Mouse (Mus musculus) small intestine, adult 2 months (tissue): ENCODE measurements around the gene Lix1.

Experiments used
- CTCF ChIP-seq: fragments of 200-500 bp; IDR thresholded peaks from 2 replicates; pipeline ENCODE4 v1.5.1; 2012; ENCODE audit warnings: low read depth, mild to moderate bottlenecking, control low read depth, inconsistent platforms, low read length, moderate library complexity, mixed read lengths; ENCODE audit not compliant: insufficient replicate concordance, insufficient read length; ENCODE audit errors: extremely low read depth
- POLR2A ChIP-seq: fragments of 200-500 bp; IDR thresholded peaks from 2 replicates; pipeline ENCODE4 v1.6.1; 2012; ENCODE audit warnings: low read depth, mild to moderate bottlenecking, control low read depth, inconsistent platforms, low read length, moderate library complexity

DNA sequence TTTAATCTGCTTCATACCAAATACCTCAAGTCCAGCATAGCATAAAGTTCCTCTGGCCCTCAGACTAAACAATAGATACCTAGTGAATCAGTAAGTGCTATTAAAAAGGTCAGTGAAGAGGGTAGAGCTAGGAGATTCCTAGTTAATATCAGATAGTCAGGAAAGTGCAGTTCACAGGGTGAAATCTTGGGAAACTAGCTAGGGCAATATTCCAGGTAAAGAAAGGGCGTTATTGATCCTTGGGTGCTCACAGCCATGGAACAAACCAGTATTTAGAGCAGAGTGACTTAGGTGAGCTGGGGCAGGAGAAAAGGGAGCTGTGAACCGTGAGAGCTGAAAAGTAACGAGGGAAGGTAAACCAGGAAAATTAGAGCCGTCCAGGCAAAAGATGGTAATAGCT, 18.8 kb upstream of the Lix1 start:
- no peak for TF ChIP-seq POLR2A
- no peak for TF ChIP-seq CTCF
